Mouse (Mus musculus): ENCODE data around the gene Inca1.

GRCm38 (mm10) chr11:70646259-70646555 lies 53.7 kb downstream of the Inca1 start:
- TF ChIP-seq CTCF (IDR thresholded peaks at IDR 0.05; ENCODE audit: extremely low read depth, insufficient read depth, insufficient read length, insufficient replicate concordance): no peak
- TF ChIP-seq POLR2A (IDR thresholded peaks at IDR 0.05; ENCODE audit: low read depth, low read length): no peak
